Mouse (Mus musculus) kidney, postnatal 14 days (tissue): ENCODE results near the gene Ptpn18.
"Not testable (repeated sequence)": the region's sequence is repeated elsewhere in the genome, so short reads cannot be mapped to it uniquely, and the experiment has no call there.

Experiments used
- DNase-seq: peaks from one replicate; pipeline ENCODE4 v3.0.0; 2022; ENCODE audit warnings: mixed read lengths

The Ptpn18 gene

GRCm38 (mm10) chr1:34517297-34517696, 57.7 kb downstream of the Ptpn18 start:
- not testable (repeated sequence) for DNase-seq

GRCm38 (mm10) chr1:34517797-34518196, 58.2 kb downstream of the Ptpn18 start:
- DNase-seq: not testable (repeated sequence)

GRCm38 (mm10) chr1:34518259-34518658, 58.7 kb downstream of the Ptpn18 start:
- no peak for DNase-seq

GRCm38 (mm10) chr1:34522205-34522849, 62.8 kb downstream of the Ptpn18 start:
- DNase-seq: no peak

GRCm38 (mm10) chr1:34522850-34523244, 63.3 kb downstream of the Ptpn18 start:
- no peak for DNase-seq

- DNase-seq: no peak
Observed at GRCm38 (mm10) chr1:34523647-34524046, 64.1 kb downstream of the Ptpn18 start.
